Mouse (Mus musculus) testis, adult 2 months (tissue): ENCODE measurements at regions not wholly inside any gene's neighbourhood (a gene's known extent, or its start where the extent isn't known, plus 50 kb on each side); places are given as distances from the start of the nearest gene placed in this dataset.

Experiments
- CTCF ChIP-seq: fragments of 200-500 bp; IDR thresholded peaks from 2 replicates; pipeline ENCODE4 v1.5.1; 2012; ENCODE audit warnings: low read depth, mild to moderate bottlenecking, inconsistent platforms, low read length, moderate library complexity; ENCODE audit not compliant: control insufficient read depth, insufficient read depth, insufficient replicate concordance
- POLR2A ChIP-seq: fragments of 200-500 bp; IDR thresholded peaks from 2 replicates; pipeline ENCODE4 v1.6.1; 2012; ENCODE audit warnings: low read depth, mild to moderate bottlenecking, inconsistent platforms, low read length, moderate library complexity; ENCODE audit not compliant: control insufficient read depth

DNA sequence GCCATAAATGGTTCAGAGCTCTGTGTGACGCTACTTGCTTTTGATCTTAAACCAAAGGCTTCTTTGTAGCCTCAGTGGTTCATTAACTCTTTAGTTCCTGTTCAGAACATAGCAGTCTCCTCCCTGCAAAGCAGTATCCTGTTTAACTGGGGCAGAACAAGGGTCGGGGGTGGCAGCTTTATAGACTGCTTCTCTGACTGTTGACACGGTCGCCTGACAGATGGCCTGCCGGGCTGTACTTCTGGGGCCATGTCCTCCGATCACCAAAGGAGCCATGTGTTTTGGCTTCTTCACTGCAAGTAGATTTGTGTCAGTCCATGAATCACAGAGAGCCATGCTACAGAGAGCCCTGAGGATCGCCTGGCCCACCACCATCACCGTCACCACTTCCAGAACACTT lies 115.2 kb downstream of the Gm12728 start:
- TF ChIP-seq POLR2A (no peak), CTCF (no peak)
